Mouse (Mus musculus) heart, postnatal 0 days (tissue): Measurements from ENCODE around the gene Ppm1m. TPM values are rescaled to one million over a fixed set of nuclear protein-coding genes. Genes with fewer than 3 reads are reported as not detected.

Source experiments
- ATAC-seq: fragments of 200-750 bp; cut with Nextera tagmentation; 2 replicates; pipeline ENCODE4 v1.8.0; 2017; ENCODE audit warnings: low read depth, moderate number of reproducible peaks, moderate library complexity; ENCODE audit not compliant: insufficient read depth
- DNase-seq: peaks from one replicate; pipeline ENCODE4 v3.0.0-alpha.2; 2016; ENCODE audit warnings: low spot score
- H3K27ac ChIP-seq: fragments of 300-500 bp; sonication (generic); 2 replicates; pipeline ENCODE4 v1.5.1; 2014; ENCODE audit warnings: low read depth, mild to moderate bottlenecking
- H3K27me3 ChIP-seq: fragments of 300-500 bp; sonication (generic); 2 replicates; pipeline ENCODE4 v1.6.1; 2014; ENCODE audit warnings: low read length, mixed read lengths; ENCODE audit not compliant: control insufficient read depth, insufficient read depth
- H3K36me3 ChIP-seq: fragments of 300-500 bp; sonication (generic); replicated peaks from 2 replicates; pipeline ENCODE4 v1.6.1; 2014; ENCODE audit warnings: low read length, mixed read lengths; ENCODE audit not compliant: control insufficient read depth, insufficient read depth
- H3K4me1 ChIP-seq: fragments of 300-500 bp; sonication (generic); 2 replicates; pipeline ENCODE4 v1.6.1; 2014; ENCODE audit warnings: antibody characterized with exemption; ENCODE audit not compliant: control insufficient read depth, insufficient read depth
- H3K4me2 ChIP-seq: fragments of 300-500 bp; sonication (generic); 2 replicates; pipeline ENCODE4 v1.6.1; 2014; ENCODE audit warnings: low read depth, mild to moderate bottlenecking, low read length, moderate library complexity
- H3K4me3 ChIP-seq: fragments of 300-500 bp; sonication (generic); 2 replicates; pipeline ENCODE4 v1.5.1; 2014; ENCODE audit warnings: low read depth, low read length
- H3K9ac ChIP-seq: fragments of 300-500 bp; sonication (generic); replicated peaks from 2 replicates; pipeline ENCODE4 v1.6.1; 2014; ENCODE audit warnings: low read depth, low read length, mixed read lengths
- H3K9me3 ChIP-seq: fragments of 300-500 bp; sonication (generic); replicated peaks from 2 replicates; pipeline ENCODE4 v1.6.1; 2016; ENCODE audit warnings: low read length; ENCODE audit not compliant: control insufficient read depth
- CTCF ChIP-seq: IDR thresholded peaks from 2 replicates; pipeline ENCODE4 v1.5.1; 2016; ENCODE audit warnings: antibody characterized with exemption, control low read depth, low read depth
- EP300 ChIP-seq: IDR thresholded peaks from 2 replicates; pipeline ENCODE4 v1.6.1; 2016; ENCODE audit warnings: antibody characterized with exemption, low read depth
- WGBS: fragments of 180-500 bp; shearing (Covaris S2); extraction: QIAGEN DNeasy Blood & Tissue Kit; methylation state at CpG from one replicate; pipeline ENCODE4 v1.1.7; 2014; 5-methylcytosine and 5-hydroxymethylcytosine counted together
- polyA plus RNA-seq: library from polyadenylated mRNA; unstranded; fragments of >200 nt; fragmentation: Nextera tagmentation; extraction: Ambion mirVana; gene quantifications from 2 replicates; pipeline ENCODE4 v1.2.1, GENCODE M21; 2015
- total RNA-seq: library from RNA; depleted of rRNA; stranded (reverse); fragments of >200 nt; gene quantifications from 2 replicates; pipeline ENCODE4 v1.2.3, GENCODE M21; 2014; ENCODE audit warnings: low replicate concordance

The Ppm1m gene
- total and polyA plus RNA-seq, 2 experiments from 2014 or later, result 13.1 to 22.8 TPM

DNA sequence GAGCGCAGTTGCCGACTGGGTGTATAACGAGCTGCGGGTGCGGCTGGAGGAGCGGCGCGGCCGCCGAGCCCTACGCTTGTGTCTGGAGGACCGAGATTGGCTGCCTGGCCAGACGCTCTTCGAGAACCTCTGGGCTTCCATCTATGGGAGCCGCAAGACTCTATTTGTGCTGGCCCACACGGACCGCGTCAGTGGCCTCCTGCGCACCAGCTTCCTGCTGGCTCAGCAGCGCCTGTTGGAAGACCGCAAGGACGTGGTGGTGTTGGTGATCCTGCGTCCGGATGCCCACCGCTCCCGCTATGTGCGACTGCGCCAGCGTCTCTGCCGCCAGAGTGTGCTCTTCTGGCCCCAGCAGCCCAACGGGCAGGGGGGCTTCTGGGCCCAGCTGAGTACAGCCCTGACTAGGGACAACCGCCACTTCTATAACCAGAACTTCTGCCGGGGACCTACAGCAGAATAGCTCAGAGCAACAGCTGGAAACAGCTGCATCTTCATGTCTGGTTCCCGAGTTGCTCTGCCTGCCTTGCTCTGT is 26.7 kb upstream of the Ppm1m start:
- Histone ChIP-seq H3K4me3 (peak overlapping the region; percentile 42), H3K27ac (peak overlapping the region; percentile 5; the same call in 1 of the 2 replicates), H3K9me3 (no peaks in the 10 kb centered on the region), H3K4me2 (peak overlapping the region; percentile 82), H3K9ac (peak overlapping the region; percentile 48), H3K36me3 (no peaks in the 10 kb centered on the region), H3K4me1 (peaks cover 11% of the 10 kb centered on the region; the same call in 1 of the 2 replicates), H3K27me3 (peaks cover 8% of the 10 kb centered on the region)
- TF ChIP-seq CTCF, result peak; percentile 48
- no peak for TF ChIP-seq EP300
- DNase-seq (peak; percentile 51), ATAC-seq (peak; percentile 66)
- WGBS, result 6% methylated on average over 34 of the region's 34 CpGs

GRCm38 (mm10) chr9:106225469-106226150 is 26.1 kb upstream of the Ppm1m start:
- H3K4me1 ChIP-seq, result peaks cover 11% of the 10 kb centered on the region; the same call in 1 of the 2 replicates
- TF ChIP-seq EP300 (no peak), CTCF (no peak)
- 56% methylated on average over 24 of the region's 24 CpGs for WGBS
- H3K9ac ChIP-seq, result peak overlapping the region; percentile 48; the same call in 1 of the 2 replicates
- ATAC-seq (no peak), DNase-seq (no peak)
- no peaks in the 10 kb centered on the region for H3K9me3 ChIP-seq
- peaks cover 8% of the 10 kb centered on the region for H3K27me3 ChIP-seq
- H3K4me3 ChIP-seq, result peak overlapping the region; percentile 42
- no peaks in the 10 kb centered on the region for H3K36me3 ChIP-seq
- H3K27ac ChIP-seq, result 0 out of 2 replicates have a peak overlapping the region, but pooled peaks have one; percentile 5
- H3K4me2 ChIP-seq, result peak overlapping the region; percentile 82

DNA sequence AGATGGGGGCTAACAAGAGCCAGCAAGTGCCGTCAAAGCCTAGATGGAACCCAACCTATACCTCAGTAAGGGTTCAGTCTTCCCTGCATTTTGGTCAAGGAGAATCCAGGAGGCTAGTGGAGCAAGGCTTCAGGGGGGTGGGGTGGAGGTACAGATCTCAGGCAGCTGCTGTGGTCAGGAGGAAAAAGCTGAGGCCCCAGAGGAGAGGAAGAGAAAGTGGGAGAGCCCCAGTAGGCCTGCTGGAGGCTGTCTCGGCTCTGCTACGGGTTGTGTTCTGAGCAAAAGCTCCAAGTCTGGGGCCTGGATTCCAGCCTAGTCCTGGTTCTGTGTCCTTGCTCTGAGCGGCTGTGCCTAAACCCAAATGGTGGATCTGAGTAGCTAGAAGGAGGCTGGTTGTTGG is 23.4 kb upstream of the Ppm1m start:
- H3K4me2 ChIP-seq, result no peak overlapping the region
- no peaks in the 10 kb centered on the region for H3K36me3 ChIP-seq
- H3K9ac ChIP-seq, result no peak overlapping the region
- no peak overlapping the region for H3K27ac ChIP-seq
- WGBS, result 76% methylated on average over 4 of the region's 4 CpGs
- H3K4me1 ChIP-seq, result peaks cover 11% of the 10 kb centered on the region; the same call in 1 of the 2 replicates
- DNase-seq (no peak), ATAC-seq (no peak)
- peaks cover 8% of the 10 kb centered on the region for H3K27me3 ChIP-seq
- TF ChIP-seq EP300 (no peak), CTCF (no peak)
- H3K9me3 ChIP-seq, result no peaks in the 10 kb centered on the region
- no peak overlapping the region for H3K4me3 ChIP-seq

- no peak within 1 kb of the TSS for H3K4me2 ChIP-seq
- H3K9ac ChIP-seq, result no peak within 1 kb of the TSS
- no peaks in the 10 kb centered on the region for H3K36me3 ChIP-seq
- no peaks in the 10 kb centered on the region for H3K9me3 ChIP-seq
- H3K4me3 ChIP-seq, result no peak within 1 kb of the TSS
- TF ChIP-seq CTCF, result no peak
- TF ChIP-seq EP300, result no peak
- H3K27me3 ChIP-seq, result peaks cover 8% of the 10 kb centered on the region
- DNase-seq, result no peak
- peaks cover 11% of the 10 kb centered on the region; the same call in 1 of the 2 replicates for H3K4me1 ChIP-seq
- ATAC-seq, result no peak
- no peak within 1 kb of the TSS for H3K27ac ChIP-seq
- WGBS, result 45% methylated on average over 4 of the region's 4 CpGs
Observed at GRCm38 (mm10) chr9:106222261-106222851, 22.8 kb upstream of the Ppm1m start, which contains the start of gene Tlr9. TSS of gene Tlr9 (plus strand) at chr9:106222598.

- ATAC-seq (no peak), DNase-seq (no peak)
- no peak overlapping the region for H3K4me2 ChIP-seq
- TF ChIP-seq CTCF (no peak), EP300 (no peak)
- no peaks in the 10 kb centered on the region for H3K9me3 ChIP-seq
- peaks cover 8% of the 10 kb centered on the region for H3K27me3 ChIP-seq
- WGBS, result 65% methylated on average over 8 of the region's 8 CpGs
- H3K9ac ChIP-seq, result no peak overlapping the region
- peaks cover 4% of the 10 kb centered on the region; the same call in 1 of the 2 replicates for H3K4me1 ChIP-seq
- H3K36me3 ChIP-seq, result 0 out of 2 replicates have a peak, but pooled peaks cover 5% of the 10 kb centered on the region
- H3K4me3 ChIP-seq, result no peak overlapping the region
- H3K27ac ChIP-seq, result no peak overlapping the region
Observed at GRCm38 (mm10) chr9:106220894-106221523, 21.5 kb upstream of the Ppm1m start.
